Mouse (Mus musculus) neural tube, embryonic 10.5 days (tissue): Measurements from ENCODE around the gene Pkd1l3.

Source experiments
- DNase-seq: peaks from one replicate; pipeline ENCODE4 v3.0.0-alpha.2; 2017; ENCODE audit warnings: low spot score; ENCODE audit errors: extremely low spot score

Gene Pkd1l3

GRCm38 (mm10) chr8:109628638-109629037 is 14.3 kb downstream of the Pkd1l3 start:
- DNase-seq: no peak

GRCm38 (mm10) chr8:109632498-109632897 is 18.2 kb downstream of the Pkd1l3 start:
- DNase-seq: no peak

GRCm38 (mm10) chr8:109635146-109635545 is 20.8 kb downstream of the Pkd1l3 start:
- no peak for DNase-seq

- DNase-seq: no peak
Measured at GRCm38 (mm10) chr8:109638851-109639250, 24.5 kb downstream of the Pkd1l3 start.

GRCm38 (mm10) chr8:109640410-109640809 is 26.1 kb downstream of the Pkd1l3 start:
- DNase-seq: no peak

- DNase-seq: no peak
Measured at GRCm38 (mm10) chr8:109641236-109641635, 26.9 kb downstream of the Pkd1l3 start.

GRCm38 (mm10) chr8:109647331-109647730 is 33.0 kb downstream of the Pkd1l3 start:
- no peak for DNase-seq

- no peak for DNase-seq
Measured at GRCm38 (mm10) chr8:109648469-109648868, 34.2 kb downstream of the Pkd1l3 start.

GRCm38 (mm10) chr8:109650801-109651200 is 36.5 kb downstream of the Pkd1l3 start:
- no peak for DNase-seq

- no peak for DNase-seq
Measured at GRCm38 (mm10) chr8:109656860-109657259, 42.5 kb downstream of the Pkd1l3 start.

- no peak for DNase-seq
Measured at GRCm38 (mm10) chr8:109662328-109662727, 48.0 kb downstream of the Pkd1l3 start.

- no peak for DNase-seq
Measured at GRCm38 (mm10) chr8:109666616-109667015, 52.3 kb downstream of the Pkd1l3 start.

GRCm38 (mm10) chr8:109672656-109673055 is 58.3 kb downstream of the Pkd1l3 start:
- no peak for DNase-seq

GRCm38 (mm10) chr8:109673596-109673995 is 59.3 kb downstream of the Pkd1l3 start:
- no peak for DNase-seq

GRCm38 (mm10) chr8:109675896-109676643 is 61.8 kb downstream of the Pkd1l3 start:
- no peak for DNase-seq

- no peak for DNase-seq
Measured at GRCm38 (mm10) chr8:109681535-109681934, 67.2 kb downstream of the Pkd1l3 start.

GRCm38 (mm10) chr8:109682120-109682519 is 67.8 kb downstream of the Pkd1l3 start:
- no peak for DNase-seq

- DNase-seq: no peak
Measured at GRCm38 (mm10) chr8:109687248-109687647, 72.9 kb downstream of the Pkd1l3 start.

GRCm38 (mm10) chr8:109691769-109692168 is 77.5 kb downstream of the Pkd1l3 start:
- DNase-seq: peak; percentile 17

GRCm38 (mm10) chr8:109692443-109693145 is 78.3 kb downstream of the Pkd1l3 start:
- no peak for DNase-seq

- DNase-seq: peak; percentile 100
Measured at GRCm38 (mm10) chr8:109693146-109693900, 79.0 kb downstream of the Pkd1l3 start, which contains the start of gene Ist1. Gene Ist1 (minus strand): TSS chr8:109693260.

GRCm38 (mm10) chr8:109694154-109694553 is 79.8 kb downstream of the Pkd1l3 start:
- no peak for DNase-seq
